Mouse (Mus musculus): ENCODE data around the gene Lrrc38. TPM values are rescaled to one million over a fixed set of nuclear protein-coding genes. Genes with fewer than 3 reads are reported as not detected.
"Not testable (repeated sequence)": the region's sequence is repeated elsewhere in the genome, so short reads cannot be mapped to it uniquely, and the experiment has no call there.

The Lrrc38 gene
- 10 to 100 TPM; 18.6 to 24.2 TPM for total RNA-seq (2021)
- long read RNA-seq, experiment 1, transcript Lrrc38-201 (2 exons, 2,324 nt): major isoform, 28 of 29 reads
- long read RNA-seq, experiment 1, partial matches to known transcripts: 0 of 29 reads
- long read RNA-seq, experiment 1, other reads (novel, unspliced or antisense): 1 of 29 reads
- long read RNA-seq, experiment 2, transcript Lrrc38-201 (2 exons, 2,324 nt): major isoform, 30 of 31 reads
- long read RNA-seq, experiment 2, partial matches to known transcripts: 1 of 31 reads
- long read RNA-seq, experiment 2, other reads (novel, unspliced or antisense): 0 of 31 reads

DNA sequence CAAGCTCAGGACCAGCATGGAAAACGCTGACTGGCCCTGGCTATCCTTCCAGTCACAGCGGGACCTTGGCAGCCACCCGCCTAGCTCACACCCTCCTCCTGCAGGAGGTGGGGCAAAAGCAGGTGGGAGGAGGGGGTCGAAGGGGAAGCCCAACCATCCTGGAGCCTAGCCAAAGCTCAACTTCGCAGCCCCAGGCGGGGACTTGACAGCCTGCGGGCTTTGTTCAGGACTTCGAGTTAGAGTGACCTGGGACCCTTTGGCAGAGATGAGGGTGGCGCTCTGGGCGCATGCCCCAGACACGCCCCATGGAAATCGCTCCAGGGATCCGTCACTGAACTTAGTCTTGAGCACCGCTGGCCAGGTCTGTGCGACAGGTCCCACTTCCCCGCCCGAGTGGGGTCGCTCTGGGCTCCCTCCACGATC, at the start of gene Lrrc38:
TSS of gene Lrrc38 (plus strand) at position 274 of the 423 bp plus-strand sequence.
- peak; percentile 65 for DNase-seq

GRCm38 (mm10) chr4:143300113-143300688, 49.4 kb upstream of the Lrrc38 start:
- DNase-seq: no peak

DNA sequence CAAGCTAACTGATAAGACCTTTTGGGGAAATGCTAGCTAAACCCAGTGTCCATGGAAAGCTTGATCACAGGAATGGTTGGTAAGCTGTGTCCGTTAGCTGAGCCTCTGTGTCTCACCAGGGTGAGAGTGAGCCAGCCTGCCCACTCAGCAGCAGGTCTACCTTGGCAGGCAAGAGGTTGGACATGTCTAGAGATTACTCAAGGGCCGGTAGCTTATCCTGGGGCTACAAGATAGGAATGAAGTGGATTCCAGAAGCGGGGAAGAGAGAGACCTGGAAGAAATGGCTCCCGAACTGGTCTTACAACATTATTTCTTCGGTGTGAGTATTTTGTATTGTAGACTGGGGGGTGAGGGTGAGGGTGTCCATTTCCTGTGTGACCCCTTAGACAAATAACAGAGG, 48.5 kb upstream of the Lrrc38 start:
- no peak for DNase-seq

- DNase-seq: no peak
These were observed 47.7 kb upstream of the Lrrc38 start for GRCm38 (mm10) chr4:143301875-143302274.

GRCm38 (mm10) chr4:143302279-143302890, 47.2 kb upstream of the Lrrc38 start:
- no peak for DNase-seq

DNA sequence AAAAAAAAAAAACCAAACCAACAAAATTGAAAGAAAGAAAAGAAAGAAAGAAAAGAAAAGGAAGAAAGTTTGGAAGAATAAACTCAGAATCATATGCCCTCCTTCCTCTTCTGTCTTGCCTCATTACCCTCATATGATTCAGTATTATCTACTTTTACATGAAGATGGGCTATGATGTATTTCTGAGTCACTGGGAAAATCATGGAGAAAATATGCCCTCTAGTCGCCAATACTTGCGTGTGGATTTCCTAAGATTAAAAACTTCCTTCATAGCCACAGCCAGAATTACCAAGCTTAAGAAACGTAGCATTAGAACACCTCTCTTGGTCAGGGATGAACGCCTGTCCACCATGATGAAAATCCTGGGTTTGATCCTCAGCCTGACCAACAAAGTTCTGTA, 44.5 kb upstream of the Lrrc38 start:
- DNase-seq: no peak

GRCm38 (mm10) chr4:143305987-143306772, 43.4 kb upstream of the Lrrc38 start:
- no peak for DNase-seq

GRCm38 (mm10) chr4:143311341-143311740, 38.2 kb upstream of the Lrrc38 start:
- DNase-seq: peak; percentile 54

GRCm38 (mm10) chr4:143313299-143313698, 36.3 kb upstream of the Lrrc38 start:
- no peak for DNase-seq

DNA sequence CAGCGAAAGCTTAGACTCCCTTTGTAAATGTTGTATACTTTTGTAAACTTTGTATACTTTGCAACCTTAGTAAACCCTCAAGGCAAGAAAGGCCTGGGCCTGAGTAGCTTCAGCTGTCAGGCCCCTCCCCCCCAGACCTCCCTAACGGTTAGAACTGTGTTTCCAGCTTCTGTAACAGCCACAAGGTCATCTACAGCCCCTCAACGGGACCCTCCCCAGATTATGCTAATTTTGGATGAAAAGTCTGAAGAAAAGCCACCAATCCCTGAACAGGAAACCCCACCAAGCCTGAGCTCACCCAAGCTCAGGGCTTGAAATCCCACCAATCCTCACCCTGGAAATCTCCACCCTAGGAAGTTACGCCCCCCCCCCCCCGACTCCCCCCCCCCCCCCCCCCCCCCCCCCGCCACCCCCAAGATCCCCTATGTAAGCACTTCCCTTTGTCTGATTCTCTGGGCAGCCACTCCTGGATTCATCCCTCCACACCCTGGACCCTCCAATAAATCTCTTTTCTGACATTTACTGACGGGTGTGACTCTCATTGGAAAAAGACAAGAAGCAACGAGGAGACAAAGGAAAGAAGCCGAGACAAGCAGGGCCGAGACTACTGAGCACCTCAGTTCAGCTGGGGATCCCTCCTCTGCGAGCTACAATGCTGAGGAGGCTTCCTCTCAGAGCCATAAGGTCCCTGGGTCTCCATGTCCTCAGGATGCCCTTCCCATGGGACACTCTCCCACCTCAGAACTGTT, 25.2 kb upstream of the Lrrc38 start:
- DNase-seq: no peak

DNA sequence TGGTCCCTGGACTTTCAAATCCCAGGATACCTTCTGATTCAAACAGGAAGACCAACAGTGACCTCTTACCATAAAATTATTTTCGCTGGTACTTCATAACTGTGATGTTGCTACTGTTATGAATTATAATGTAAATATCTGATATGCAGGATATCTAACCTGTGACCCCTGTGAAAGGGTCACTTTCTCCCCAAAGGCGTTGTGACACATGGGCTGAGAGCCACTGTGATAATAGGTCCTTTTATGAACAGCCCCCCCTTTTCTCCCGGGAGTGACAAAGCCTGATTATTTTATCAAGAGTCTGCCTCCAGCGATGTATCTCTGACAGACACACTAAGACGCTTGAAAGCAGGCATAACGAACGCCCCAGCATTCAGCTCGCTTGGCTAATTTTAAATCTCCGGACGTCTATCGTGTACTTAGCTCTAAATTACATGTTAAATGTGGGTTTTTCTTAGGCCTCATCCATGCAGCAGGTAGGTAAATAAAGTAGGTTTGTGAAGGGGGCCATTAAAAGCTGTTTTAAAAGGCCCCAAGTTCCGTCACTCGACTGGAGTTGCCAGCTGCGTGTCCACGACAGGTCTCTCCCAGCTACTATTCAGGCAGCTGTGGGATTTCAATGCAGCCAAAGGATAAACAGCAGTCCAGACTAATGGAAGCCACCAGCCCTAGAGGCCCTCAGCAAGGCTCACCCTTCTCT, 24.5 kb upstream of the Lrrc38 start:
- no peak for DNase-seq

- peak; percentile 90 for DNase-seq
These were observed 24.0 kb upstream of the Lrrc38 start for GRCm38 (mm10) chr4:143325625-143325941.

DNA sequence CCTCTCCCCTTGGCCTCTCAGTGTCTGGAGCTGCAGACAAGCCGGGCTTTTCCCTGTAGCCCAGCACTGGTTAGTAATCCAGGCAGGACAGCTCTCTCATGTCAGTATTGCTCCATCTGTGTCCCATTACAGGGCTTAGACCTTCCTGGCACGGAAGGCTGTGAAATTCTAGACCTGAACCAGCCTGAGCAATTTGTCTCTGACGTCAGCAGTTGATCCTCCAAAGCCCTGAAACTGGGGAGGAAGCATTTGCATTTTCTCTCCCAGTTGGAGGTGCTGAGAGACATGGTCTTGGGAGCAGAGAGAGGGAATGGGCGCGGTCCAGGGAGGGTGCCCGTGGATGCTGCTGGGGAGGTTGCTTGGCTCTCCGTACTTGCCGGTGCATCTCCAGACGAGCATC, 19.0 kb upstream of the Lrrc38 start:
- DNase-seq: peak; percentile 28

DNA sequence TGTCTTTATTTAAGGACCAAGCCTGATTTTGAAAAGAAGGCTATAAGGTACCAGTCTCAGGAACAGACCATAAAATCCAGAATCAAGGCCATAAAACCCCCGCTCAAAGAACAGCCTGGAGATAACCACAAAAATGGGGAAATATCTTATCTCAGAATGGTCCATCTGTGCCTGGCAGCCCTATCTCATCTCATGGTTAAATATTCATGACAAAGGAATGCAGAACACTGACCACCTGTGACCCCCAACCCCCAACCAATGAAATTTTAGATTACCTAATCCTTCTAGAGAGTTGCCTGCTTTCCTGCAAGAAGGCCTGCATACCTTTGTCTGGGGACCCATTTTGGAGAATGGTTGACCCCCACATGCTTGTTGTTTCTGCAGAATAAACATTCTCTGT, 17.8 kb upstream of the Lrrc38 start:
- no peak for DNase-seq

DNA sequence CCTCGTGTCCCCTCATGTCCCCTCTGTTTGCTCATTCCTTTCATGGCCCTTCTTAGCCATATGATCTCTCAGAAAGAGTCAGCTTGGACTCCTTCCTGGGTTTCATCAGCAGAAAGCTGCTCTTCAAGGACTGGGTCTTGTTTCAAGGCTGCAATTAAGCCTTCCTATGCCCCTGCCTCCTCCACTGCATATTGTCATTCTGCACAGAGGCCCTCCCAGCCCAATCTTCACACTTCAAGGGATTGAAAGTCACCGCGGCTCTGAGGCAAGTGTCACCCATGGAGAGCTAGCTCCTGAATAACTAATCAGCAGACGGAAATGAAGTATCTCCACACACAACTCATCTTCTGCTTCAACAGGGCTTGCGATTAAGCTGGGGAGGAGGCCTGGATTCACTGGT, 15.4 kb upstream of the Lrrc38 start:
- DNase-seq: no peak

DNA sequence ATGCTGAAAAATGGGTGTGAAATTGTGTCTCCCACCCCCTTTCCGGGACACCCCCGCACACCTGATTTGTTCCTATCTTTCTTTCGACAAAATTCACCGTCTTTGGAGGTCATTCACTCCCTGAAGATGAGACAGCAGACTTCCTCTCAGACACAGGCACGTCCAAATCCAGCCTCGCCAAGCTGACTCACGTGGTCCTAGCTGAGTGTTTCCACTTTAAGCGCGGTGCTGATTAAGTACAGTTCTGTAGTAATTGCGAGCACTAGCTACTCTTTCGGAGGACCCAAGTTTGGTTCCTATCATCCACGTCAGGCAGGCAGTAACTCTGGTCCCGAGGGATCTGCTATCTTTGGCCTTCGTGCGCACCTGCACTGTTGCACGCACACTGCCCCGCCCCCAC, 14.6 kb upstream of the Lrrc38 start:
- no peak for DNase-seq

GRCm38 (mm10) chr4:143336096-143336495, 13.5 kb upstream of the Lrrc38 start:
- DNase-seq: no peak

DNA sequence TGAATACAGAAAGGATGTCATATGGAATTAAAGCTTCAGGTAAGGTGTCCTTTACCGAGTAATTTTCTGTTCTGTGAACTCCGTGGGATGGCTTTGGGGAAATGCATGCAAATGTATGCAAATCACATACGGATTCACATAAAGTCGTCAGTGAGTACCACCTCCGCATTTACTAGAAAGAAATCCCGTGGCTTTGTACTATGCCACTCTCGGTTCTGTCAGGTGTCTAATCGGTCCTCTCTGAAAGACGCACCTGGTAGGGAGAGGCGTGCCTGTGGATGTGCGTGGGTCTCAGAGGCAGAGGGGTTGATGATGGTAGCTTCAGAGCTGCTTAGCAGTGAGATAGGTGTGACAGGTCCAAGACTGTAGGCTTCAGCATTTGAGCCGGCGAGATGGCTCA, 9.7 kb upstream of the Lrrc38 start:
- DNase-seq: no peak

DNA sequence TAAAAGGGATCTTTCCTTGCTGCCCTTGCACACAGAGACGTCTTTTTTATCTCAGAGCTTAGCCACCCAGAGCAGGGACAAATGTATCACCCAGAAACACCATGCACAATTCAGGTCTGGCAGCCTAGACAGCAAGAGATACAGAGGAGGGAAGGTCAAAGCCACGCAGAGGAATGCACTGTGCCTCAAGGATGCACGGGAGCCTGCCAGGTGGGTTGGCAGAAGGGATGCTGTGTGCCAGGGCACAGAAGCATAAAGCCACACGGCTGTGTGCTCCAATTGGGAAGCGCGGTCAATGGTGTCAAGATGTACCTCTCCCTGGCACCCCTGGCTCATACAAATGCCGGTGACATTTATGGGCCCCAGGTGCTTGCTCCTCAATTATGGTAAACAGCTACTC, 8.1 kb upstream of the Lrrc38 start:
- no peak for DNase-seq

DNA sequence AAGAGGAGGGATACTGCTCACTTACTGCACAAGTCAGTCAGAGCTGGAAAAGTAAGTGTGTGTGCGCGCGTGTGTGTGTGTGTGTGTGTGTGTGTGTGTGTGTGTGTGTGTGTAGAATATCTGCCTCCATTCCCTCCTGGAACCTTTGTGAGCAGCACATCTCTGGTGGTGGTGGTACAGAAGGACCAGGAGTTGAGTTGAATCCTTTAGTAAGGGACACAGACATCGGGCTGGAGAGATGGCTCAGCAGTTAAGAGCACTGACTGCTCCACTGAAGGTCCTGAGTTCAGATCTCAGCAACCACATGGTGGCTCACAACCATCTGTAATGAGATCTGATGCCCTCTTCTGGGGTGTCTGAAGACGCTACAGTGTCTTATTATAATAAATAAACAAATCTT, 4.1 kb upstream of the Lrrc38 start:
- DNase-seq: not testable (repeated sequence)

DNA sequence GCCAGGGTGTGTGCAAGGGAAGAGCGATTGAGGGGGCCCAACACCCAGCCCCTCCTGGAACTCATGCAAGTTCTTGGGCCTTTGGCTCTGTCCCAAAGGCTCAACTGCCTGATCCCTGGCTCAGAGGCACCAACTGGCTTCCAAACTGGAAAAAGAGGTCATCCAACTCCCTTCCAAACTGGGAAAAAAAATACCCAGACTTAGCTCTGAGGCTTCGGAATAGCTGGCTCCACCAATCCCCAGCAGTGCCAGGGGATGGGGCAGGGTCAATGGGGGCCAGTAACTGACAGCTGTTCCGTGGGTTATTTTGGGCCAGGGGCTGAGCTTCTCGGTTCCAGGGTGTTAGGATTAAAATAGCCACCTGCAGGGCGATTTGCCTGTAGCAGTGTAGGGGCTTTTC, 879 bp upstream of the Lrrc38 start:
- DNase-seq: peak; percentile 51

All from gastrocnemius, postnatal 10 days (tissue).